Comparison of ENCODE assay signal across 8 mouse cellular contexts in genomic region chr8:71950482-71951221, GRCm38 (mm10). TPM values are rescaled to one million over a fixed set of nuclear protein-coding genes. Genes with fewer than 3 reads are reported as not detected.
DNase-seq lines count a peak whose midpoint lies in the region; ATAC-seq and TF ChIP-seq lines count a peak whose summit lies in the region.

Gene Zfp961, plus strand, starts transcription at chr8:71951038.

- peaks cover 26% of the 10 kb centered on the region for H3K4me1 ChIP-seq in erythroblast, embryonic 14.5 days (ENCODE audit: control insufficient read depth)
- 0 out of 2 replicates have a peak, but pooled peaks cover 8% of the 10 kb centered on the region for H3K4me1 ChIP-seq in heart, embryonic 11.5 days (ENCODE audit: control insufficient read depth, insufficient read depth, low read length)
- peaks cover 16% of the 10 kb centered on the region for H3K4me1 ChIP-seq in kidney, embryonic 16.5 days (ENCODE audit: insufficient read depth, low read length)
- H3K4me1 ChIP-seq in liver, adult 2 months (ENCODE audit: control insufficient read depth, insufficient read depth, low read length) = peaks cover 5% of the 10 kb centered on the region; the same call in 1 of the 2 replicates

- WGBS in heart, embryonic 11.5 days (ENCODE audit: insufficient replicate concordance) = 3% methylated on average over 34 of the region's 34 CpGs
- 3% methylated on average over 34 of the region's 34 CpGs for WGBS in kidney, embryonic 16.5 days
- WGBS in liver, adult 2 months = 3% methylated on average over 34 of the region's 34 CpGs

- peaks cover 28% of the 10 kb centered on the region for H3K79me3 ChIP-seq in C2C12 (ENCODE audit: low read depth)

- peak; percentile 99 for DNase-seq in brain, embryonic 14.5 days (ENCODE audit: low read depth)
- DNase-seq in liver, adult 2 months (ENCODE audit: extremely low read depth, low read depth, low spot score) = peak; percentile 96
- DNase-seq in splenic B cell, adult 2 months (ENCODE audit: low read depth, low spot score) = peak; percentile 99

- H3K79me2 ChIP-seq in C2C12 (ENCODE audit: control insufficient read depth, insufficient read depth) = peaks cover 37% of the 10 kb centered on the region
- H3K79me2 ChIP-seq in liver, adult 2 months (ENCODE audit: control insufficient read depth, insufficient read depth, low read length) = peaks cover 5% of the 10 kb centered on the region; the same call in 1 of the 2 replicates
- H3K79me2 ChIP-seq in myocyte (ENCODE audit: control insufficient read depth, insufficient read depth) = peaks cover 20% of the 10 kb centered on the region

- H3ac ChIP-seq in C2C12 (ENCODE audit: control insufficient read depth, insufficient read length, low read depth) (peak within 1 kb of the TSS; percentile 57), myocyte (ENCODE audit: control insufficient read depth, insufficient read length) (no peak within 1 kb of the TSS)

- peak; percentile 100 for ATAC-seq in heart, embryonic 11.5 days (replicated peaks; ENCODE audit: insufficient number of reproducible peaks, low FRiP score, low TSS enrichment)
- ATAC-seq in kidney, embryonic 16.5 days (ENCODE audit: low FRiP score, low TSS enrichment) = peak; percentile 100

- H3K27ac ChIP-seq in heart, embryonic 11.5 days (ENCODE audit: low read depth, low read length) = peak within 1 kb of the TSS; percentile 85
- peak within 1 kb of the TSS; percentile 85 for H3K27ac ChIP-seq in kidney, embryonic 16.5 days (ENCODE audit: low read length)
- peak within 1 kb of the TSS; percentile 62 for H3K27ac ChIP-seq in liver, adult 2 months (replicated peaks; ENCODE audit: insufficient read depth, low read depth, low read length)

- H3K4me2 ChIP-seq in heart, embryonic 11.5 days = peak within 1 kb of the TSS; percentile 79
- H3K4me2 ChIP-seq in kidney, embryonic 16.5 days (replicated peaks; ENCODE audit: low read depth, low read length) = peak within 1 kb of the TSS; percentile 59
- H3K4me2 ChIP-seq in myocyte (ENCODE audit: low read depth) = peak within 1 kb of the TSS; percentile 78

- no peak for TF ChIP-seq CTCF in C2C12 (IDR thresholded peaks at IDR 0.05; ENCODE audit: control insufficient read depth, insufficient read depth, insufficient read length)
- TF ChIP-seq CTCF in brain, embryonic 14.5 days (IDR thresholded peaks at IDR 0.05; ENCODE audit: borderline replicate concordance, extremely low read depth, insufficient read depth, insufficient read length) = no peak
- no peak for TF ChIP-seq CTCF in liver, adult 2 months (IDR thresholded peaks at IDR 0.05; ENCODE audit: low read depth, low read length)

- peak within 1 kb of the TSS; percentile 56 for H3K4me3 ChIP-seq in C2C12 (ENCODE audit: insufficient read depth, poor library complexity, severe bottlenecking)
- H3K4me3 ChIP-seq in erythroblast, embryonic 14.5 days (replicated peaks) = peak within 1 kb of the TSS; percentile 77
- peak within 1 kb of the TSS; percentile 77 for H3K4me3 ChIP-seq in heart, embryonic 11.5 days (ENCODE audit: low read depth, low read length)
- peak within 1 kb of the TSS; percentile 68 for H3K4me3 ChIP-seq in kidney, embryonic 16.5 days (ENCODE audit: low read length)
- peak within 1 kb of the TSS; percentile 99 for H3K4me3 ChIP-seq in liver, adult 2 months (ENCODE audit: insufficient read depth, low read depth, low read length)
- peak within 1 kb of the TSS; percentile 69 for H3K4me3 ChIP-seq in myocyte

- H3K27me3 ChIP-seq in C2C12 (ENCODE audit: control insufficient read depth, insufficient read depth, insufficient read length) (no peaks in the 10 kb centered on the region), myocyte (ENCODE audit: control insufficient read depth, insufficient read depth, insufficient read length) (no peaks in the 10 kb centered on the region)
- peaks cover 18% of the 10 kb centered on the region for H3K27me3 ChIP-seq in erythroblast, embryonic 14.5 days (ENCODE audit: control insufficient read depth)
- no peaks in the 10 kb centered on the region; the same call in 1 of the 2 replicates for H3K27me3 ChIP-seq in heart, embryonic 11.5 days (ENCODE audit: control insufficient read depth, insufficient read depth, low read length)
- H3K27me3 ChIP-seq in kidney, embryonic 16.5 days (ENCODE audit: insufficient read depth, low read length) = no peaks in the 10 kb centered on the region; the same call in 1 of the 2 replicates
- H3K27me3 ChIP-seq in liver, adult 2 months (ENCODE audit: control insufficient read depth, insufficient read depth, low read length) = no peaks in the 10 kb centered on the region
- H3K27me3 ChIP-seq in splenic B cell, adult 2 months (ENCODE audit: control insufficient read depth, insufficient read depth, low read length, poor library complexity, severe bottlenecking) = no peaks in the 10 kb centered on the region

- no peaks in the 10 kb centered on the region for H3K9me3 ChIP-seq in erythroblast, embryonic 14.5 days (ENCODE audit: control insufficient read depth, low read length)
- no peaks in the 10 kb centered on the region for H3K9me3 ChIP-seq in heart, embryonic 11.5 days (replicated peaks; ENCODE audit: control insufficient read depth, low read length)
- peaks cover 12% of the 10 kb centered on the region for H3K9me3 ChIP-seq in kidney, embryonic 16.5 days (ENCODE audit: low read length)

- peak within 1 kb of the TSS; percentile 89 for H3K9ac ChIP-seq in heart, embryonic 11.5 days (ENCODE audit: low read depth, low read length)
- peak within 1 kb of the TSS; percentile 90 for H3K9ac ChIP-seq in kidney, embryonic 16.5 days (replicated peaks; ENCODE audit: low read length)
- peak within 1 kb of the TSS; percentile 93 for H3K9ac ChIP-seq in liver, adult 2 months (ENCODE audit: low read depth, low read length)

- H3K36me3 ChIP-seq in C2C12 (ENCODE audit: control insufficient read depth, insufficient read depth) = peaks cover 10% of the 10 kb centered on the region
- H3K36me3 ChIP-seq in erythroblast, embryonic 14.5 days (ENCODE audit: control insufficient read depth) = peaks cover 5% of the 10 kb centered on the region
- H3K36me3 ChIP-seq in heart, embryonic 11.5 days (ENCODE audit: control insufficient read depth, insufficient read depth, low read length) = no peaks in the 10 kb centered on the region; the same call in 1 of the 2 replicates
- peaks cover 18% of the 10 kb centered on the region for H3K36me3 ChIP-seq in kidney, embryonic 16.5 days (ENCODE audit: insufficient read depth, low read length)
- H3K36me3 ChIP-seq in liver, adult 2 months (ENCODE audit: control insufficient read depth, insufficient read depth, low read length) = no peaks in the 10 kb centered on the region; the same call in 1 of the 2 replicates
- H3K36me3 ChIP-seq in myocyte (ENCODE audit: control insufficient read depth, insufficient read depth) = no peaks in the 10 kb centered on the region
- H3K36me3 ChIP-seq in splenic B cell, adult 2 months (ENCODE audit: control insufficient read depth, insufficient read depth, low read length, poor library complexity, severe bottlenecking) = no peaks in the 10 kb centered on the region

- peak; percentile 39; the same call in 1 of the 2 replicates for TF ChIP-seq POLR2A in brain, embryonic 14.5 days (IDR thresholded peaks at IDR 0.05; ENCODE audit: borderline replicate concordance, extremely low read depth, insufficient read depth, insufficient read length, poor library complexity, severe bottlenecking)
- TF ChIP-seq POLR2A in liver, adult 2 months (IDR thresholded peaks at IDR 0.05; ENCODE audit: extremely low read depth, insufficient read depth, low read length) = peak; percentile 49
- TF ChIP-seq POLR2A in myocyte (IDR thresholded peaks at IDR 0.05; ENCODE audit: insufficient read length, low read depth) = peak; percentile 87

TF ChIP-seq in C2C12, 6 proteins besides CTCF, POLR2A, EP300 and RAD21:
- TF ChIP-seq USF1 (IDR thresholded peaks at IDR 0.05; ENCODE audit: low read depth) = no peak
- no peak for TF ChIP-seq MYOG (IDR thresholded peaks at IDR 0.05; ENCODE audit: control insufficient read depth, extremely low read depth, insufficient read length)
- no peak for TF ChIP-seq MYOD1 (IDR thresholded peaks at IDR 0.05; ENCODE audit: control insufficient read depth, insufficient read length, low read depth)
- TF ChIP-seq CEBPB (IDR thresholded peaks at IDR 0.05; ENCODE audit: low read depth) = no peak
- no peak for TF ChIP-seq FOSL1 (IDR thresholded peaks at IDR 0.05; ENCODE audit: insufficient read depth, low read length, poor library complexity, severe bottlenecking)
- peak; percentile 63 for TF ChIP-seq MAX (IDR thresholded peaks at IDR 0.05)

TF ChIP-seq in myocyte, 11 proteins besides CTCF, POLR2A, EP300 and RAD21:
- no peak for TF ChIP-seq CEBPB (IDR thresholded peaks at IDR 0.05; ENCODE audit: insufficient read depth, poor library complexity, severe bottlenecking)
- TF ChIP-seq E2F4 (IDR thresholded peaks at IDR 0.05; ENCODE audit: insufficient read depth) = peak; percentile 58
- no peak for TF ChIP-seq TCF3 (IDR thresholded peaks at IDR 0.05; ENCODE audit: insufficient read length, low read depth)
- no peak for TF ChIP-seq USF1 (IDR thresholded peaks at IDR 0.05; ENCODE audit: low read depth)
- peak; percentile 14 for TF ChIP-seq REST (IDR thresholded peaks at IDR 0.05; ENCODE audit: insufficient read depth, insufficient read length)
- TF ChIP-seq SRF (IDR thresholded peaks at IDR 0.05; ENCODE audit: control insufficient read depth, insufficient read length, low read depth) = peak; percentile 71
- no peak for TF ChIP-seq TCF12 (IDR thresholded peaks at IDR 0.05; ENCODE audit: insufficient read depth, poor library complexity, severe bottlenecking)
- peak in 1 of 3 experiments; percentile 12 for TF ChIP-seq MYOG (IDR thresholded peaks at IDR 0.05; ENCODE audit: control insufficient read depth in 1 of 3, insufficient read depth in 1 of 3, insufficient read length in 2 of 3, low read depth in 2 of 3)
- TF ChIP-seq MYOD1 (IDR thresholded peaks at IDR 0.05; ENCODE audit: control insufficient read depth in 1 of 3, insufficient read length in 2 of 3, low read depth in 2 of 3) = no peak
- no peak for TF ChIP-seq MAX (IDR thresholded peaks at IDR 0.05; ENCODE audit: low read depth)
- peak; percentile 89 for TF ChIP-seq POLR2AphosphoS2 (IDR thresholded peaks at IDR 0.05; ENCODE audit: insufficient read length, low read depth)

RNA-seq across cellular contexts. Expression of gene Zfp961, which starts in this region (rescaled TPM):
- polyA plus RNA-seq in C2C12 (2012; fragmentation: generic; extraction: Trizol) = 5.1 TPM
- polyA plus RNA-seq in brain, embryonic 14.5 days (2012; rRNA removed) = 22.0 and 22.3 TPM in 2 replicates
- 0.03 and 0.12 TPM in 2 replicates for polyA plus RNA-seq in erythroblast, embryonic 14.5 days (2012)
- polyA plus RNA-seq in heart, embryonic 11.5 days (2014; fragmentation: Nextera tagmentation; extraction: Ambion mirVana) = 15.2 and 15.7 TPM in 2 replicates
- 26.7 and 30.8 TPM in 2 replicates for polyA plus RNA-seq in kidney, embryonic 16.5 days (2015; fragmentation: Nextera tagmentation; extraction: Ambion mirVana)
- 5.8 and 7.5 TPM in 2 replicates for total RNA-seq in liver, adult 2 months (2014; rRNA removed)
- 2.7 and 3.8 TPM in 2 replicates for polyA plus RNA-seq in liver, adult 2 months (2012; rRNA removed)
- 2.7 TPM for polyA plus RNA-seq in myocyte (2012; fragmentation: generic; extraction: Trizol)

Comparison
In these comparisons a context has a peak if more than half of its experiments do, and no peak if none do; other contexts are left out.
1. Peak in every context shown above with its lines: DNase-seq, ATAC-seq, H3K4me3 ChIP-seq and H3K27ac ChIP-seq.